Comparison of ENCODE assay signal across 9 mouse cellular contexts in the genomic region with DNA sequence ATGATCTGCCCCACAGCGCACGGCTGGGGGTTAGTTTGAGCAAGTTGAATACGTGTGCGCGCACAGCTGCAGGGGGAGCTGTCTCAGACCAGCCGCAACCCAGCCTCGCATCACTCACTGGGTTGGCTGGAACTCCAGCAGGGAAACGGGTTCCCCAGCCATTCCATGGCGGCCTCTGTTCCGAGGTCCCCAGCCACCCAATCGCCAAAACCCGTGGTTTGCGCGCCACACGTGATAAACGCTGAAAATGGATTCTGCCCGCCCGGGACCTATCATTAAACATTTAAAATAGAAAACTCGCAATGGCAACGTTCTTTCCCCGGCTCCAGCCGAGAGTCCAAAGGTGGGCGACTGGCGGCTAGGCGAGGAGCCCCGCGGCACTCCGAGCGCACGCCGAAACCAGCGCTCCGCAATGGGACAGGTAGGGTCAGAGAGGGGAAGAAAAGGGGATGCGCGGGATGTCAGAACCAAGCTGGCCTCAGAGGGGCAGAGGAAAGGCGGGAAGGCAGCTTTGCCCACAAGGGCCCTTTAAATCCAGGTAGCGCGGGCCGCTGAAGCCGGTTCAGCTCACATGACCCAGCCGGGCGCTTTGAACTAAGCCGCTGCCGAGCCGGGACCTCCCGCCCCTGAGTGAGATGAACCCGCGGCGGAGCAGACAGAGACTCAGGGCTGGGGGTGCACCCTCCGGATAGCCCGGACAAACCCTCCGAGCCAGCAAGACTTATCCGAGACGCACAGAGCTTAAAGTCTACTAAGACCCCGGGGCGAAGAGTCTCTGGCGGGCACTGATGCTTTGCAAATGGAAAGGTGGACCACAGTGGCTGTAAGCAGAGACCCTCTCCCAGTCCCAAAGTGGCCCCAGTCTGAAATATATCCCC. TPM values are rescaled to one million over a fixed set of nuclear protein-coding genes. Genes with fewer than 3 reads are reported as not detected.
DNase-seq lines count a peak whose midpoint lies in the region; ATAC-seq and TF ChIP-seq lines count a peak whose summit lies in the region.
"Had no signal": no experiment of that assay in that cellular context is flagged by ENCODE, and none has a peak within 500 bp of the region (broad histone marks: within the 10 kb centered on the region; RNA-seq: fewer than 3 reads in every experiment).

No protein-coding gene starts in this region.

- H3K4me1 ChIP-seq in neural tube, embryonic 14.5 days (ENCODE audit: control insufficient read depth, insufficient read depth, low read length), result peaks cover 44% of the 10 kb centered on the region

- peak overlapping the region; percentile 78 for H3K4me3 ChIP-seq in gastrocnemius, adult 2 months
- peak overlapping the region; percentile 39 for H3K4me3 ChIP-seq in neural tube, embryonic 14.5 days (ENCODE audit: low read depth, low read length)

- peaks cover 40% of the 10 kb centered on the region for H3K27me3 ChIP-seq in neural tube, embryonic 14.5 days (ENCODE audit: control insufficient read depth, insufficient read depth, low read length)

- under 1% methylated on average over 57 of the region's 57 CpGs for WGBS in neural tube, embryonic 14.5 days

- no peaks in the 10 kb centered on the region for H3K36me3 ChIP-seq in neural tube, embryonic 14.5 days (ENCODE audit: control insufficient read depth, insufficient read depth, low read length)

- ATAC-seq in neural tube, embryonic 14.5 days (ENCODE audit: low read depth), result no peak

- no peak for TF ChIP-seq CTCF in gastrocnemius, adult 2 months (IDR thresholded peaks at IDR 0.05)

- intact Hi-C loops in gastrocnemius, adult 2 months (cut with DNase I), result no loop called here
- intact Hi-C loops in gastrocnemius, postnatal 36 days (cut with DNase I), result no loop called here
- intact Hi-C loops in heart, postnatal 10 days (cut with DNase I), result loop anchor here (5.0 kb wide), 1 partner anchor 77 kb away; no protein-coding TSS in a partner anchor

- H3K9ac ChIP-seq in neural tube, embryonic 14.5 days (replicated peaks; ENCODE audit: low read depth, low read length), result peak overlapping the region; percentile 25; the same call in 1 of the 2 replicates

- no peaks in the 10 kb centered on the region for H3K9me3 ChIP-seq in neural tube, embryonic 14.5 days (ENCODE audit: control insufficient read depth, low read length)

- no peak overlapping the region for H3K27ac ChIP-seq in gastrocnemius, adult 2 months
- no peak overlapping the region for H3K27ac ChIP-seq in neural tube, embryonic 14.5 days (ENCODE audit: low read depth, low read length)

- H3K4me2 ChIP-seq in neural tube, embryonic 14.5 days (ENCODE audit: low read depth, low read length), result peak overlapping the region; percentile 94

- no peak for DNase-seq in gastrocnemius, adult 2 months
- no peak for DNase-seq in gastrocnemius, postnatal 36 days
- peak; percentile 56 to 67 for DNase-seq in adrenal gland, postnatal 36 days
- DNase-seq in heart, postnatal 10 days, result peak; percentile 25 to 39
- peak; percentile 71 to 83 for DNase-seq in kidney, postnatal 4 days
- no peak for DNase-seq in adipocyte (ENCODE audit: low spot score)
- no peak for DNase-seq in layer of hippocampus, postnatal 36 days

RNA-seq across cellular contexts. Expression of a gene that starts 1.1 kb away (rescaled TPM):
- under 1 TPM; 0.23 to 0.45 TPM for total RNA-seq in gastrocnemius, adult 2 months (2021)
- total RNA-seq in gastrocnemius, postnatal 36 days (2021), result under 1 TPM; 0.37 to 0.74 TPM
- total RNA-seq in adrenal gland, postnatal 36 days (2021), result 10 to 100 TPM; 30.1 to 68.2 TPM
- total RNA-seq in heart, postnatal 10 days (2021), result 1 to 10 TPM; 4.0 to 4.6 TPM
- polyA plus RNA-seq in neural tube, embryonic 14.5 days (2014; fragmentation: Nextera tagmentation; extraction: Ambion mirVana), result 5.8 and 19.1 TPM in 2 replicates
- total RNA-seq in layer of hippocampus, postnatal 36 days (2021), result 1 to 10 TPM; 3.6 to 6.2 TPM

RNA-seq across cellular contexts. Expression of a gene that starts 38.5 kb away (rescaled TPM):
- total RNA-seq in gastrocnemius, adult 2 months (2021), result not detected
- under 1 TPM in 1 of 2 experiments, not detected in 1; 0.51 TPM for total RNA-seq in gastrocnemius, postnatal 36 days (2021)
- not detected for total RNA-seq in adrenal gland, postnatal 36 days (2021)
- total RNA-seq in heart, postnatal 10 days (2021), result not detected
- 0.09 and 0.45 TPM in 2 replicates for polyA plus RNA-seq in neural tube, embryonic 14.5 days (2014; fragmentation: Nextera tagmentation; extraction: Ambion mirVana)
- not detected for total RNA-seq in layer of hippocampus, postnatal 36 days (2021)
- polyA plus RNA-seq: C2C12 had no signal

Comparison
In these comparisons a context has a peak if more than half of its experiments do, and no peak if none do; other contexts are left out.
1. DNase-seq: peak in adrenal gland, postnatal 36 days (2 of 2), heart, postnatal 10 days (2 of 2) and kidney, postnatal 4 days (2 of 2); none in gastrocnemius, adult 2 months (single experiment), gastrocnemius, postnatal 36 days (0 of 2), adipocyte (single experiment) and layer of hippocampus, postnatal 36 days (0 of 2).
2. RNA of a gene that starts 1.1 kb away (total RNA-seq): 30.1 to 68.2 TPM in adrenal gland, postnatal 36 days; 3.6 to 6.2 TPM in layer of hippocampus, postnatal 36 days, 4.0 to 4.6 TPM in heart, postnatal 10 days, 0.37 to 0.74 TPM in gastrocnemius, postnatal 36 days and 0.23 to 0.45 TPM in gastrocnemius, adult 2 months; every median in the first group is over 4 times any median in the second.